Mouse (Mus musculus) C2C12 (cell line): ENCODE measurements around the gene Tmem186.

Experiments used
- CEBPB ChIP-seq: IDR thresholded peaks from one replicate; pipeline ENCODE4 v1.6.1; 2011; ENCODE audit warnings: low read depth, mild to moderate bottlenecking, control low read depth, moderate library complexity
- CTCF ChIP-seq: IDR thresholded peaks from one replicate; pipeline ENCODE4 v1.5.1; 2011; ENCODE audit not compliant: control insufficient read depth, insufficient read depth, insufficient read length
- FOSL1 ChIP-seq: IDR thresholded peaks from one replicate; pipeline ENCODE4 v1.8.0; 2011; ENCODE audit warnings: mild to moderate bottlenecking, low read length; ENCODE audit not compliant: poor library complexity, insufficient read depth, severe bottlenecking
- MAX ChIP-seq: IDR thresholded peaks from one replicate; pipeline ENCODE4 v1.6.1; 2011; ENCODE audit warnings: mild to moderate bottlenecking, control low read depth
- MYOD1 ChIP-seq: IDR thresholded peaks from one replicate; pipeline ENCODE4 v1.6.1; 2011; ENCODE audit warnings: low read depth; ENCODE audit not compliant: control insufficient read depth, insufficient read length
- MYOG ChIP-seq: IDR thresholded peaks from one replicate; pipeline ENCODE4 v1.6.1; 2011; ENCODE audit not compliant: control insufficient read depth, insufficient read length; ENCODE audit errors: extremely low read depth
- USF1 ChIP-seq: IDR thresholded peaks from one replicate; pipeline ENCODE4 v1.6.1; 2011; ENCODE audit warnings: low read depth, mild to moderate bottlenecking, control low read depth, moderate library complexity

- TF ChIP-seq CTCF (no peak), USF1 (no peak), MYOG (no peak), CEBPB (no peak), MAX (no peak), FOSL1 (no peak), MYOD1 (no peak)
Observed at GRCm38 (mm10) chr16:8650007-8650406, 12.5 kb upstream of the Tmem186 start.
